Mouse (Mus musculus): ENCODE results near the gene Pcid2. TPM values are rescaled to one million over a fixed set of nuclear protein-coding genes. Genes with fewer than 3 reads are reported as not detected.

Gene Pcid2
- polyA plus RNA-seq, 1 experiment from 2014 or later, result 46.5 TPM

DNA sequence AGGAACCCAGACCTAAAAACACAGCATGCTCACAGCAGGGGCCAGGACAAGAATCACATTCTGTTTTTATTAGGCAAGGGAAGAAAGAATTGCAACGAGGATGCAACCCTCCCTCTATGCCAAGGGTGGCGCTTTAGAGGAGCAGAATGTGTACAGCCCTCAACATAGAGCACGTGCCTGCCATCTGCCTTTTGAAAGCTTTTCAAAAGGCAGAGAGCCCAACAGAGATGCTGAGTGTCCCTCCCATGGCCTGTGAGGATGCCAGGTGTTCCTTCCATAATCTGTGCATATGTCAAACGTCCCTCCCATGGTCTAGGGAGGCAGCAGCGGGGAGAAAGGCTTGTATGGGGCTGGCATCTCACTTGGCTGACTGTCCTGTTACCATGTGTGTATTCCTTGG is 57.6 kb downstream of the Pcid2 start:
- no peaks in the 10 kb centered on the region for H3K36me3 ChIP-seq (ENCODE audit: insufficient read depth, low read length)
- 62% methylated on average over 5 of the region's 5 CpGs for WGBS
- no peak overlapping the region for H3K9ac ChIP-seq (replicated peaks; ENCODE audit: low read length)
- no peaks in the 10 kb centered on the region for H3K27me3 ChIP-seq (ENCODE audit: insufficient read depth, low read length)
- H3K27ac ChIP-seq (ENCODE audit: low read length), result no peak overlapping the region
- no peak overlapping the region for H3K4me2 ChIP-seq (replicated peaks; ENCODE audit: low read depth, low read length)
- no peaks in the 10 kb centered on the region for H3K9me3 ChIP-seq (ENCODE audit: low read length)
- ATAC-seq (ENCODE audit: low FRiP score, low TSS enrichment), result no peak
- no peak overlapping the region for H3K4me3 ChIP-seq (ENCODE audit: low read length)
- H3K4me1 ChIP-seq (ENCODE audit: insufficient read depth, low read length), result no peaks in the 10 kb centered on the region

GRCm38 (mm10) chr8:13041459-13041858 is 63.8 kb downstream of the Pcid2 start:
- Histone ChIP-seq H3K9me3 (ENCODE audit: low read length) (no peaks in the 10 kb centered on the region), H3K4me2 (replicated peaks; ENCODE audit: low read depth, low read length) (no peak overlapping the region), H3K4me3 (ENCODE audit: low read length) (no peak overlapping the region), H3K4me1 (ENCODE audit: insufficient read depth, low read length) (peaks cover 6% of the 10 kb centered on the region; the same call in 1 of the 2 replicates), H3K27ac (ENCODE audit: low read length) (no peak overlapping the region), H3K36me3 (ENCODE audit: insufficient read depth, low read length) (no peaks in the 10 kb centered on the region), H3K27me3 (ENCODE audit: insufficient read depth, low read length) (no peaks in the 10 kb centered on the region), H3K9ac (replicated peaks; ENCODE audit: low read length) (no peak overlapping the region)
- ATAC-seq (ENCODE audit: low FRiP score, low TSS enrichment), result no peak
- 86% methylated on average over 4 of the region's 4 CpGs for WGBS

GRCm38 (mm10) chr8:13039054-13039453 is 66.2 kb downstream of the Pcid2 start:
- H3K27me3 ChIP-seq (ENCODE audit: insufficient read depth, low read length), result no peaks in the 10 kb centered on the region
- no peaks in the 10 kb centered on the region for H3K36me3 ChIP-seq (ENCODE audit: insufficient read depth, low read length)
- 82% methylated on average over 6 of the region's 6 CpGs for WGBS
- ATAC-seq (ENCODE audit: low FRiP score, low TSS enrichment), result no peak
- peaks cover 6% of the 10 kb centered on the region; the same call in 1 of the 2 replicates for H3K4me1 ChIP-seq (ENCODE audit: insufficient read depth, low read length)
- no peak overlapping the region for H3K9ac ChIP-seq (replicated peaks; ENCODE audit: low read length)
- H3K9me3 ChIP-seq (ENCODE audit: low read length), result no peaks in the 10 kb centered on the region
- H3K27ac ChIP-seq (ENCODE audit: low read length), result no peak overlapping the region
- no peak overlapping the region for H3K4me3 ChIP-seq (ENCODE audit: low read length)
- H3K4me2 ChIP-seq (replicated peaks; ENCODE audit: low read depth, low read length), result no peak overlapping the region

DNA sequence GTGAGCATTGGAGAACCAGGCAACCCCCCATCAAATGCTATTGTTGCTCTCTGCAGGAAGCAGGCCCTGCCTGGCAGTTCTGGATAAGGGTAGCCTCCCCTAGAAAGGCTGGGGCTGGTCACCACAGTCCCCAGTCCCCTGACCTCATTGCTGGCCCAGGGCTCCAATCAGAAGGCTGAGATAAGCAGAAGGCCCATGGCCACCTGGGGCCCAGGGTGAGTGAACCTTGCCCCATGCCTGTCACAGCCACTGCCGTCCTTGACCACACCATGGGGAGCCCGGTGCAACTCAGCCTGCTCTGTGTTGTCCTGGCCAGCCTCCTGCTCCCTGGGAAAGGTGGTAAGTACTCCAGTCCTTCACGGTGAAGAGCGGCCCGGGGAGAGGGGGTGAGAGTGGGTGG is 67.7 kb downstream of the Pcid2 start:
- Histone ChIP-seq H3K9ac (replicated peaks; ENCODE audit: low read length) (no peak overlapping the region), H3K4me3 (ENCODE audit: low read length) (no peak overlapping the region), H3K4me1 (ENCODE audit: insufficient read depth, low read length) (peaks cover 6% of the 10 kb centered on the region; the same call in 1 of the 2 replicates), H3K9me3 (ENCODE audit: low read length) (no peaks in the 10 kb centered on the region), H3K27me3 (ENCODE audit: insufficient read depth, low read length) (no peaks in the 10 kb centered on the region), H3K36me3 (ENCODE audit: insufficient read depth, low read length) (no peaks in the 10 kb centered on the region), H3K4me2 (replicated peaks; ENCODE audit: low read depth, low read length) (no peak overlapping the region), H3K27ac (ENCODE audit: low read length) (no peak overlapping the region)
- 43% methylated on average over 5 of the region's 5 CpGs for WGBS
- ATAC-seq (ENCODE audit: low FRiP score, low TSS enrichment), result peak; percentile 50; the same call in 1 of the 2 replicates

DNA sequence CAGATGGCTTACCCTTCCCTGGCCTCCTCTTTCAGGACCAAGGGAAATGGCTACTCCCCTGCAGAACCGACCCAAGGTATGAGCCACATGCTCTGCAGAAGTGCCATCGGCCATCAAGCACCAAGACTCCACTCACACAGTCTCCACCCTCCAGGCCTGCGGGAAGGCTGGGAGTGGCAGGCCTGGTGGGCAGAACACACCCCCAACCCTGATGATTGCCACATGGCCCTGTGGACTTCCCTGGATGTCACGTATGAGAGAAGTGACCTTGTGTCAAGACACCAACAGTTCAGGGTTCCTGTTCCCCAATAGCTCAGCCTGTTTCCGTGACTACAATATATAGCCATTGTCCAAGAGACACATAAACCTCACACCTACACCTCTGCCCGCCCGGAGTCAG is 68.2 kb downstream of the Pcid2 start, which contains the start of gene F10:
Gene F10, plus strand, starts transcription at position 294 of the 400 bp plus-strand sequence.
- Histone ChIP-seq H3K27ac (ENCODE audit: low read length) (no peak within 1 kb of the TSS), H3K27me3 (ENCODE audit: insufficient read depth, low read length) (no peaks in the 10 kb centered on the region), H3K4me1 (ENCODE audit: insufficient read depth, low read length) (peaks cover 6% of the 10 kb centered on the region; the same call in 1 of the 2 replicates), H3K4me2 (replicated peaks; ENCODE audit: low read depth, low read length) (no peak within 1 kb of the TSS), H3K4me3 (ENCODE audit: low read length) (no peak within 1 kb of the TSS), H3K9me3 (ENCODE audit: low read length) (no peaks in the 10 kb centered on the region), H3K36me3 (ENCODE audit: insufficient read depth, low read length) (no peaks in the 10 kb centered on the region), H3K9ac (replicated peaks; ENCODE audit: low read length) (no peak within 1 kb of the TSS)
- 67% methylated on average over 7 of the region's 7 CpGs for WGBS
- no peak for ATAC-seq (ENCODE audit: low FRiP score, low TSS enrichment)

GRCm38 (mm10) chr8:13036346-13036812 is 68.9 kb downstream of the Pcid2 start:
- 86% methylated on average over 10 of the region's 10 CpGs for WGBS
- no peak for ATAC-seq (ENCODE audit: low FRiP score, low TSS enrichment)

GRCm38 (mm10) chr8:13028482-13028881 is 76.8 kb downstream of the Pcid2 start:
- WGBS, result 69% methylated on average over 5 of the region's 5 CpGs
- ATAC-seq (ENCODE audit: low FRiP score, low TSS enrichment), result no peak

More at GRCm38 (mm10) chr8:13036346-13036812, 68.9 kb downstream of the Pcid2 start:
- Histone ChIP-seq H3K4me2 (replicated peaks; ENCODE audit: low read depth, low read length) (no peak overlapping the region), H3K9me3 (ENCODE audit: low read length) (no peaks in the 10 kb centered on the region), H3K4me3 (ENCODE audit: low read length) (no peak overlapping the region), H3K4me1 (ENCODE audit: insufficient read depth, low read length) (peaks cover 6% of the 10 kb centered on the region; the same call in 1 of the 2 replicates), H3K9ac (replicated peaks; ENCODE audit: low read length) (no peak overlapping the region), H3K36me3 (ENCODE audit: insufficient read depth, low read length) (no peaks in the 10 kb centered on the region), H3K27me3 (ENCODE audit: insufficient read depth, low read length) (no peaks in the 10 kb centered on the region), H3K27ac (ENCODE audit: low read length) (no peak overlapping the region)

DNA sequence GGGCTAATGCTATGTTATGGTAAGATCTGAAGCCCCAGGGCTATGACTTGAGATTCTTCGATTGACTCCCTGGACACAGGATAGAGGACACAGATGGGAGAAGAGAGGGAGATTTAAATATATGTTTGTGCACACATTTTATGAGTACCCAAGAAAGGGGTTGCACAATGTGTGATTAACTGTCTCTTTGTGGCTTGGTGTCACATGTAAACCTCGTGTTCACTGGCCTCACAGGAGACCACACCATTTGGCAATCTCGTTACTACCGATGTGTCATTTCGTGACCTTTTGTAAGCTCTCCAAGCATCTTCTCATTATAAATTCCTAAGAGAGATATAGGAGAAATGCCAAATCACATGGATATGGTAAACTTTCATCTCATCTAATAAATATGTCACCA is 77.6 kb downstream of the Pcid2 start:
- Histone ChIP-seq H3K9me3 (ENCODE audit: low read length) (no peaks in the 10 kb centered on the region), H3K27me3 (ENCODE audit: insufficient read depth, low read length) (no peaks in the 10 kb centered on the region), H3K4me3 (ENCODE audit: low read length) (no peak overlapping the region), H3K36me3 (ENCODE audit: insufficient read depth, low read length) (no peaks in the 10 kb centered on the region), H3K27ac (ENCODE audit: low read length) (no peak overlapping the region), H3K4me1 (ENCODE audit: insufficient read depth, low read length) (no peaks in the 10 kb centered on the region), H3K4me2 (replicated peaks; ENCODE audit: low read depth, low read length) (no peak overlapping the region), H3K9ac (replicated peaks; ENCODE audit: low read length) (no peak overlapping the region)
- 84% methylated on average over 5 of the region's 5 CpGs for WGBS
- no peak for ATAC-seq (ENCODE audit: low FRiP score, low TSS enrichment)

More at GRCm38 (mm10) chr8:13028482-13028881, 76.8 kb downstream of the Pcid2 start:
- no peaks in the 10 kb centered on the region for H3K9me3 ChIP-seq (ENCODE audit: low read length)
- no peak overlapping the region for H3K4me2 ChIP-seq (replicated peaks; ENCODE audit: low read depth, low read length)
- H3K9ac ChIP-seq (replicated peaks; ENCODE audit: low read length), result no peak overlapping the region
- no peak overlapping the region for H3K4me3 ChIP-seq (ENCODE audit: low read length)
- no peaks in the 10 kb centered on the region for H3K36me3 ChIP-seq (ENCODE audit: insufficient read depth, low read length)
- H3K27me3 ChIP-seq (ENCODE audit: insufficient read depth, low read length), result no peaks in the 10 kb centered on the region
- no peak overlapping the region for H3K27ac ChIP-seq (ENCODE audit: low read length)
- no peaks in the 10 kb centered on the region for H3K4me1 ChIP-seq (ENCODE audit: insufficient read depth, low read length)

Small RNA genes within 50 kb of the gene (microRNA-seq; reads per million reads assigned to microRNA genes)
- not detected for gene Mir7065

Other genes starting within 250 kb of the Pcid2 start
- 21.5 and 24.1 TPM in 2 replicates for gene Mcf2l, start 231.7 kb downstream of the Pcid2 start, polyA plus RNA-seq (2015; fragmentation: Nextera tagmentation; extraction: Ambion mirVana)
- gene F7, start 79.4 kb downstream of the Pcid2 start, polyA plus RNA-seq (2015; fragmentation: Nextera tagmentation; extraction: Ambion mirVana), result 0.15 and 0.19 TPM in 2 replicates
- gene F10, start 68.2 kb downstream of the Pcid2 start, polyA plus RNA-seq (2015; fragmentation: Nextera tagmentation; extraction: Ambion mirVana), result 3.9 and 4.0 TPM in 2 replicates
- gene Proz, start 44.5 kb downstream of the Pcid2 start, polyA plus RNA-seq (2015; fragmentation: Nextera tagmentation; extraction: Ambion mirVana), result 1.8 and 1.9 TPM in 2 replicates
- 109 and 113 TPM in 2 replicates for gene Cul4a, start 162 bp upstream of the Pcid2 start, polyA plus RNA-seq (2015; fragmentation: Nextera tagmentation; extraction: Ambion mirVana)
- gene Lamp1, start 53.7 kb upstream of the Pcid2 start, polyA plus RNA-seq (2015; fragmentation: Nextera tagmentation; extraction: Ambion mirVana), result 308 and 374 TPM in 2 replicates
- gene Grtp1, start 95.2 kb upstream of the Pcid2 start, polyA plus RNA-seq (2015; fragmentation: Nextera tagmentation; extraction: Ambion mirVana), result 22.5 and 23.6 TPM in 2 replicates
- 0.16 and 0.46 TPM in 2 replicates for gene Adprhl1, start 148.7 kb upstream of the Pcid2 start, polyA plus RNA-seq (2015; fragmentation: Nextera tagmentation; extraction: Ambion mirVana)
- gene Dcun1d2, start 182.7 kb upstream of the Pcid2 start, polyA plus RNA-seq (2015; fragmentation: Nextera tagmentation; extraction: Ambion mirVana), result 29.2 and 29.4 TPM in 2 replicates
- 55.8 and 56.2 TPM in 2 replicates for gene Tmco3, start 182.7 kb upstream of the Pcid2 start, polyA plus RNA-seq (2015; fragmentation: Nextera tagmentation; extraction: Ambion mirVana)
- 159 TPM in 2 replicates for gene Tfdp1, start 233.3 kb upstream of the Pcid2 start, polyA plus RNA-seq (2015; fragmentation: Nextera tagmentation; extraction: Ambion mirVana)